Mouse (Mus musculus): ENCODE results near the gene Amotl2.

Amotl2 gene

DNA sequence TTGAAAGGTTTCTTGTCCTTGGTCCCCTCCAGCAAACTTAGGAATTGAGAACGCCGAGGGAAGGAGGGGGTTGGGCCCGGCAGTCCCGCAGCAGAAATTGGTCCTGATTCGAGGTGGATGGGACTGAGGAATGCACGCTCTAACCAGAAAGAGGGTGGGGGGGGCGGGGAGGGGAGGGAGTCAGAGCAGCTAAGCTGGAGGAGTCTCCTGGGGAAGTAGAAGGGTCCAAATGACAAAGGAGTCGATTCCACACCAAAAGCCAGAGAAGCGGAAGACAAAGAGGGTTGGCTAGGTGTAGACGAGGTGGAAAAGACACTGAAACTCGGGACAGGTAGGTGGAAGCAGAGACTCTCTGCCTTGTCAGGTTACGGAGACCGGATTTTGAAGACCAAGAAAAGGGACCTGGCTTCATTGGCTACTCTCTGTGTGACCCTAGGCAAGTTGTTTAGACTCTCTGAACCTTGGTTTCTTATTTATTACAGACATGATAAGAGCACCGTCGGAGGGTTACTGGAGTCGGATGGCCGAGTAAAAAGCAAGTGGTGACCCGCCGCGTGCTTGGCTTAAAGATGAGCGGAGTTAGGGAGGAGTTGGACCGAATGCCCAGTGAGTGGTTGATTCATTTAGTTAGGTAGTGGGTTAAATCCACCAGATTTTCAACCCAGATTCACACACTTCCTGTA is at the start of gene Amotl2:
Gene Amotl2, plus strand, starts transcription at position 192 of the 683 bp plus-strand sequence.
- DNase-seq (ENCODE audit: low spot score in 2 of 2): no peak

DNA sequence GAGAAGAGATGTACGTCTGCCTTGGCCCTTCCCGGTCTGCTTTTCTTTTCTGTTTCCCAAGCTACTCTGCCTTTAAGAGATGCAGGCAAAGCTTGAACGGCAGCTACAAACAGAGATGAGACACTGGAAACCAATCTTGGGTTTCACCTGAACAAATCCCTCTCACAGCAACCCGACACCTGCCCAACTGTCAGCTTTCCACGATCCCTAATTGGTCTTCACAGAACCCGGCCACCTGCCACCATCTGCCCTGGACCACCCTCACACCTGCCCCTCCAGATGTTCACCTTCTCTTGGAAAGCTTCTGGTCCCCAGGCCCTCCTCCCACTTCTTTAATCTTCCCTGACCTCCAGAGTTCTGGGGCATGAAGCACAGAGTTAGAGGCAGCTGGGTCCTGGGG is 48.4 kb upstream of the Amotl2 start:
- no peak for DNase-seq (ENCODE audit: low spot score in 2 of 2)

DNA sequence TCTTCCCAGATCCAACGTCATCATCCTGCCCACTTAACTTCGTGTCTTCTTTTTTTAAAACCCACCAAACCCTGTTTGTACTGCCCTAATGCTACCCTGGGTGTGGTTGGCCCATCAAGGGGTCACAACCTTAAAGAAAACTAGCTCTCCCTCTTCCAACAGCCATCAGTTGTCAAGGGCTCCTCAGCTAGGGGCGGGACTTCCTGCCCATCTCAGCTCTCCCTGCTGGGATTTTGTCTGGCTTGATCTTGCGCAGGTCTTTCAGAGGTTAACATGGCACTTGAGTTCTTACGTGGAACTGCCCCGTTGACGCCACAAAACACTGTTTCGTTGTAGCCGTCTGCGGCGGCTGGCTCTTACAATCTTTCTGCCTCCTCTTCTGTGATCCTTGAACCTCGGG is 47.6 kb upstream of the Amotl2 start:
- no peak for DNase-seq (ENCODE audit: low spot score in 2 of 2)

DNA sequence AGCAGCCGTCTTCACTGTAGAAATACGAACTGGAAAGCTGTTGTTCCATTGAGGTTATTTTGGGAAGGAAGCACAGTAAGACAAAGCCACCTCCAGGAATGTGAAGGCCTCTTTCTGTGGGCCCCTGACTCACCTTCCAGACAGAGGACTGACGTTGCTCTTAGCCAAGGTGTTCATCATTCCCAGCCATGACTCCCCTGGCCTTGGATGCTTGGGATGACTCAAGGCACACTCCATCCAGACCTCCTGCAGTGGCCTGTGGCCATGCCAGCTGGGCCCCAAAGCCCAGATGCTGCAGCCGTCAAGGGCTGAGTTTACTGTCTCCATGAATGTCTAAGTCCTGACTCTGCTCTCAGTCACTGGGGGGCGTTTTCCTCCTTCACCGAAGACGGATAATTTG is 43.1 kb upstream of the Amotl2 start:
- no peak for DNase-seq (ENCODE audit: low spot score in 2 of 2)

DNA sequence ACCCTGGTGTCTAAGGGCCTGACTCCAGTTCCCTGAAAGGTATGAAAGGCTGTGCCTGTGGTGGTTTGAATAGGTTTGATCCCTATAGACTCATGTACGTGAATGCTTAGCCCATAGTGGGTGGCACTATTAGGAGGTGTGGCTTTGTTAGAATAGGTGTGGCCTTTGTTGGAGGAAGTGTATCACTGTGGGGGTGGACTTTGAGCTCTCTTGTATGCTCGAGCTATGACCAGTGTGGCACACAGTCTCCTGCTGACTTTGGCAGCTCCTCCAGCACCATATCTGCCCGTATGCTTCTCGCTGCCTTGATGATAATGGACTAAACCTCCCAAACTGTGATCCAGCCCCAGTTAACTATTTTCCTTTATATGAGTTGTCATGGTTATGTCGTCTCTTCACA is 40.5 kb upstream of the Amotl2 start:
- no peak for DNase-seq (ENCODE audit: low spot score in 2 of 2)

DNA sequence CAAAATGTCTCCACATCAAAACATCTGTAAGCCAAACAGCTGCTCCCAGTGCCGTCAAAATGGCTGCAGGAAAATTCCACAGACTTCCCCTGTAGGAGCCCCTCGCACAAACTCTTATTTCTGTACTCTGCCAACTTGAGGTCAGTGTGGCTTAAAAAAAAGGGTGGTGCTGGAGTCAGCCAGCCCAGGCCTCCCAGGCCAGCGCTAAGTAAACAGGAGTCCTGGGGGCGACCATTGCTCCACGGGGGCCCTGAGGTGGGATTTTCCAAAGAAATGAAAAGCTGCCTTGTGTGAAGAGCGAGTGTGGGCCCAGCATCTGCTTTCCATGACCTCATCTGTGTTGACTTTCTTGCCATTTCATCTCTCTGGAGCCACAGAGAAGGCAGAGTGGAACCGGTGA is 35.0 kb upstream of the Amotl2 start:
- no peak for DNase-seq (ENCODE audit: low spot score in 2 of 2)

DNA sequence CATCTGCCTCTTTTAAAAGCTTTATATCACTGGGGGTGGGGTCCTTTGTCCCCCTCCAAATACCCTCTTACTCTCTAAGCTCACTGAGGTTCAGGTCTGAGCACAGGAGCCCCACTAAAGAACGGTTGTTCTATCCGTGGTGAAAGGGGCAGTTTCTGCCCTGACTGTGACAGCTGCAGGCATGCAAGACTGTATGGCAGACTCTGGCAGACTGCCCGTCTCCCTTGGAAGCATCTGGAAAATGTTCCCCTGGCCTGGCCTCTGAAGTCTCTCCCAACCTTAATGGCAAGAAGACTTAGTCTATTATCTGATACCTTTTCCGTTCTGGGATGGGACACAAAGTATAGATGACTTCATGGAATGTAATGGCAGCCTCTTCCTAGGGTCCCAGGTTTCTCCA is 28.5 kb upstream of the Amotl2 start:
- DNase-seq (ENCODE audit: low spot score in 2 of 2): no peak

DNA sequence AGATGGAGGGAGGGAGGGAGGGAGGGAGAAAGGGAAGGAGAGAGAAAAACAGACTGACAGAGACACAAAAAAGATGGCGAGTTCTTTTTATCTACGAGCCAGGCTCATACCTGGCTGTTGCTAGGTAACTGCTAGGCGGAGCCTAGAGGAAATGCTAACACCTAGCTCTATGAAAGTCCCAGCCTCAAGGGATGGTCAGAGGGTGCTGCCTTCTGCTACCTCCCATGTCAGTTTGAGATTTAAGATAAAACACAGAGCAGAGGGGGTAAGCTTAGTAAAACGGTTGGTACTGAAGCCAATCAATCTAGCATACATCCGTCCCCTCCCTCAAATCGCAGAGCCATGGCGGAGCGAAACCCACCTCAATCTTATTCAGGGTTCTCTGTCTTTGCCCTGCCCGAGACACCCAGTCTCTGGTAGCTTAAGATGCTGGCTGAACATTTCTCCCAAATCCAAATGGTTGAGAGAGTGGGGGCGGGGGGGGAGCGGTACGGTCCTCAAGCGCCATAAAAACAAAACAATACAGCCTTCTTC is 27.0 kb upstream of the Amotl2 start:
- no peak for DNase-seq (ENCODE audit: low spot score in 2 of 2)

DNA sequence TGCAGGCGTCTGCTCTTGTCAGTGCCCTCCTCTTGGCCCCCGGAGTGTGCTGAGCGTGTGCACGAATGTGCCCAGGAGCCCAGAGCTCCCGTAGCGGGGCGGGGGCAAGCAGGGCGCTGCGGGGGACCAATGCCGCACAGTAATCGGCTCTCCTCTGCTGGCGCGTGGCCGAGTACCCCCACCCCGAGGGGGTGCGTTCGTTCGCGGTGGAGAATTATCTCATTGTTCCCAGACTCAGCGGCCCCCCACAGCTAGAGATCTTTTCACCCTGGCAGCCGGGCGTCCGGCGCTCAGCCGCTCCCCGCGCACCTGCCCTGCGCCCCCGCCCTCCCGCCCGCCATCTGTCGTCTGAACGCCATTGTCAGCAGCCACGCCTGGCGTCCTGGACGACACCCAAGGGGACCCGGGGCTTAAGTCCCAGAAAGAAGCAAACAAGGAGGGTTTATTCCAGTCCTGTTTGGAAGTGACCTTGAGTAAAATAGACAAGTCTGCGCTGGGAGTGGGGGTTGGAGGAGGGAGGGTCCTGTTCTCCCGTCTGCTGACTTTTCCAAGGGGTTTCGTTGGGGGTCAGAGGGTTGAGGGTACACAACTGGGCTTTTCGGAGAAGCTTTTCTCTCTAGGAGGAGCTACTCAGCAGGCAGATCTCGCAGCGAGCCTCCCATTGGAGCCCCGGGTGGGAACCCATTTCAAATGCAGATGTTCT is 26.4 kb upstream of the Amotl2 start:
- DNase-seq (ENCODE audit: low spot score in 2 of 2): peak in 1 of 2 experiments; percentile 14

DNA sequence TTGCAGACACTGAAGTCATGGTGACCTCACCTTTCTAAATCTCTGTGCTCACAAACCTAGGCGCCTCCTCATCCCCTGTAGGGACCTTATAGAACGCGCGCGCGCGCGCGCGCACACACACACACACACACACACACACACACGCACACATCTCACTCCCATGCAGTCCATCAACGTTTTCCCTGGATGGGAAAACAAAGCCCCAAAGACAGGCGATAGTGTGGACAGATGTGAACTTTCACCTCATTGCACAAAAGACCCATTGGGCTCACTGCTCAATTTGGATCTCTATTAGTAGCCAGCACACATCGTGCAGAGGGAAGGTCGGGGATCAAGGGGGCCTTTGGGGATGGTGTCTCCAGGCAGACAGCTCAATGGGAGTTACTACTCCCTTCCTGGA is 25.6 kb upstream of the Amotl2 start:
- no peak for DNase-seq (ENCODE audit: low spot score in 2 of 2)

DNA sequence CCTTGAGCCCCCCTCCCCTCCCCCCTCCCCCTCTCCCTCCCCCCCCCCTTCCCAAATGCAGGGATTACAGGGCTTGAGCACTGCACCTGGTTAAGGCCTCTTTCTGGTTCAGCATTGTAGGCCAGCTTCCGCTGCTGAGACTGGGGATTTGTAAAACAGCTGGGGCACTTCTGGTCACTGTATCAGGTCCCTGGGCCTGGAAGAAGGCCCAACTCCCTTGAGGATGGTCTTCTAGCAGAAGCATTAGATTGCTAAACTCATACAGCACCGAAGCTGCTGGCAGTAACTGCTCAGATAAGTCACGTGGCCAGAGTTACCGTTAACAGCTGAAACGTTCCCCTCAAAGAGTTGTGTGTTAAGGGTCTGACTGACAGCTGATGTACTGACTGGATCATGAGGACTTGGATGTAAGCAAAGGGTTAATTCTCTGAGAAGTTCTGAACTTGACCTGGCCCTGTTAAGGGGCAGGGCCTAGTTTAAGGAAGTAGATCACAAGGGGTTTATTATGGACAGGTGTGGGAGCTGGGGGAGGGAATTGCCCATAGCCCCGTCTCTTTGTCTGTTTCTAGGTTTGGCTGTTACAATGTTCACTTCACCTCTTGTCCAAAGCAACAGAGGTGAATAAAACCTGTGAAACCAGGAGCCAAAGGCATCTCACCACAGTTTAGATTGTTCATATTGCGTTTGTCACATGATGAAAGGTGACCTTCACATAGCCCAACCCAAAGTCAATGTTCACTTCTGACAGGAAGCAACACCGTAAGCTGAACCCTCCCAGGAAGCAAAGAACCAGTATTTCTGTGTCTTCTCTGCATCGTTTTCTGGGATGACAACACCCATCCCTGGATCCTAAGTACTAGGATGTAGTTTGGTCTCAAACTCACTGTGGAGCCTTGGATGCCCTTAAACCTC is 23.7 kb upstream of the Amotl2 start:
- peak; percentile 66 to 78 for DNase-seq (ENCODE audit: low spot score in 2 of 2)

DNA sequence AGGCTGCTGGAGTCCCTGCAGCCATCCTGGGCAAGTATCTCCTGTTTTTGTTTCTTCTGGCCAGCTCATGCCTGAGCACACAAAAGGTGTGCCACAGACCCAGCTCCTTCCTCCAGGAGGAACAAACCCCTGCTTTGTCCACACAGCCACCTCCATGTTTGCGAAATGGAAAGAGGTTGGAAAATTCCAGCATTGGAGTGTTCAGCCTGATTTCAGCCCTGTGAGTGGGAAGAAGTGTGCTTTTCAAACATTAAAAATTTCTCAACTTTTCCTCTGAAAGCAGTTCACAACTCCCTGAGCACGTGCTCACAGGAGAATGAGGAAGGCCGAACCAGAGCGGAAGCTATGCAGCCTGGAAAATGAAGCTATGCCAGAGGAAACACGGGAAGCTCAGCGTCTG is 15.4 kb upstream of the Amotl2 start:
- no peak for DNase-seq (ENCODE audit: low spot score in 2 of 2)

DNA sequence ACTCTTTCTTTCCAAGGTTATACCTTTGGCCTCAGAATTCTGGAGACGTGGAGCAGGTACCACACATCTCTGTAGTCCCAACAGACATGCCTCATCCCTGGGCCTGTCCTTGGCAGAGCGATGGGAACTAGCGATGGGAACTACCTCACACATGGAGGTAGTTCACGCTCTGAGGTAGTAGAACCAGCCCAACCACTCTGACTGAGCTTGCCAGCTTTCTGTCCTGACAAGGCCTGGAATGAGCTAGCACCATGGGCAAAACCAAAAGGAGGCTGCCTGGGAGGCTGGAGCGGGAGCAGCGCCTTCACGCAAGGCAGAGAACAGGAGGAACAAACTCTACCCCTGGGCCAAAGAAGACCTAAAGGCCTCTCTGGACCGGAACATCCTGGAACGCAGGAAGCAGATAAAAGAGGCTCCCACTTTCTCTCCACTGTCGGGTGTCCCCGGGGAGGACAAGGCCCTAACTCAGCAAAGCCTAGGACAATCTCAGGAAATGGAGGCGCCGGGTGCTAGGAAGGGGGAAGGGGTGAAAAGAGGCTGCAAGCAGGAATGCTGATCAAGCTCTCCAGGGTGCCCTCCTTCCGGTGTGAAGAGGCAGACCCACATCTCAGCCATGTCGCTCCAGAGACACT is 6.9 kb upstream of the Amotl2 start:
- peak; percentile 60 to 70 for DNase-seq (ENCODE audit: low spot score in 2 of 2)

DNA sequence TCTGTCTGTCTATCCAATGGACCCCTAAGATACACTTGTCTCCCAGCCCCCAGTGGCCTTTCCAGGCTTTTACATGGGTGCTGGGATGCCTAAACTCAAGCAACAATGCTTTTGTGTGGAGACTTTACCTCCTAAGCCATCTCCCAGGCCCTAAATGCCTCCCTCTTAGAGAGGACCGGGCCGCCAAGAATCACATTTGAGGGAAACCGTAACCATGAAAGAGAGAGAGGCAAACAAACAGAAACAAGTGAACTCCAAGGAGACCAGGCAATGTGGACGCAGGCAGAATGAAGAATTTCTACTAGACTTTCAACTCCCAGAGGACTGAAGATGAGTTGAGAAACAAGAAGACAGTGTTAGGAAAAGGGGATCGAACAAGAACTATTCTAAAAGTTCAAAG is 6.0 kb upstream of the Amotl2 start:
- DNase-seq (ENCODE audit: low spot score in 2 of 2): no peak

DNA sequence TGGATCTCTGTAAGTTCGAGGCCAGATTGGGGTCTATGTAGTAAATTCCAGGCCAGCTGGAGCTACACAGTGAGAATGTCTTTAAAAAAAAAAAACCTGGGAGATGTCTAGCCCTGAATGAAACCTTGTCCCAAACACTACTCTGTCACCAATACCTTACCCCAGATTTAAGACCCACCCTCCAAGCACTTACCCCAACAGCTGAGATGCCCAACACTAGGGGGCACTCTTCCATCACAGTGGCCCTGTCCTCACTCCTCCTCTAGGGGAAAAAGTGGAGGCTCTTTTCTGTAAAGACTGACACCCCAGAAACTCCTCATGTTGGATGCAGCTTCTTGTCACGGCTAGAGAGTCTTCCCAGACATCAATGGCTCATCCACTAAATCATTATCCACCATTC is 2.7 kb upstream of the Amotl2 start:
- no peak for DNase-seq (ENCODE audit: low spot score in 2 of 2)

DNA sequence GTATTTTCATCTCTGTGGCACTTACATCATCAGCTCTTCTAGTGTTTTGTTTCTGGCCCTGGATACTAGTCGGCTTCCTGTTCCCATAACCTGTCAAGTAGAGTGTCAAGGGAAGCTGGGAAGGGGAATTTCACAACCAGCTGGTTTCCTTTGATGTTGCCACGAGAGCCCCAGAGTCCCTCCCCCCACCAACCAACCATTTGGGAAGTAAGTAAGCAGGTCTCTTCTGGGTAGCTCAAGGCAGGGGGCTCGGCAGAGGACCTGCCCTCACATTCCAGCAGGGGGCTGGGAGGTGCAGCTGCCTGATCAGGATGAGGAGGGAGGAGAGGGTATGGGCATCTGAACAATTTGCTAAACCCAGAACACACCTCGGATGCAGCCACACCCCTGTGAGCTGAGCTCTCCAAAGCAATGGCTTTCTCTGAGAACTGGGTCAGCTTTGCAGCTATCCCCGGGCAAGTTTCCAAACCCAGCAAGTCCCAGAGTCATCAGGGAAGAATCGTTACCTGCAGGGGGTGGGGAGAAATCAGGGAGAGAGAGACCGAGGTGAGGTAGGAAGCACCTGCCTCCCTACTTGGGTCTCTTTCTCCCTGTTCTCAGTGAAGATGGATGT is 1.5 kb upstream of the Amotl2 start:
- peak in 1 of 2 experiments; percentile 58 for DNase-seq (ENCODE audit: low spot score in 2 of 2)

DNA sequence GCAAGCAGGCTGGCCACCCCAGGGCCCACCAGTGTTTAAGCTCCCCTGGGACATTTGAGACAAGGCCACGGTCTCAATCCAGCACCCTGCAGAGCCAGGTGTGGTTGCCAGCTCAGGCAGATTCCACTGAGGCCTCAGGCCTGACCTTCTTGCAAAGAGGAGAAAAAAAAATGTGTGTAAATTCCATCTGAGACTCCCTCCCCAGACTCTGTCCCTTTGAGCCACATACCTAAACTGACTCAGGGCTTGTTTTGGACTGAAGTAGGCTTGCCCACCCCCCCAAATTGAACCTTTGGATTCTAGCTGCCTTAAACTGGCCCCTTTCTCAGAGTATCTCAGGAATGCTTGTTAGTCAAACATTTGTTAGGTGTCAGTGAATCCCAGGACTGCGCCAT is 969 bp upstream of the Amotl2 start:
- no peak for DNase-seq (ENCODE audit: low spot score in 2 of 2)

DNA sequence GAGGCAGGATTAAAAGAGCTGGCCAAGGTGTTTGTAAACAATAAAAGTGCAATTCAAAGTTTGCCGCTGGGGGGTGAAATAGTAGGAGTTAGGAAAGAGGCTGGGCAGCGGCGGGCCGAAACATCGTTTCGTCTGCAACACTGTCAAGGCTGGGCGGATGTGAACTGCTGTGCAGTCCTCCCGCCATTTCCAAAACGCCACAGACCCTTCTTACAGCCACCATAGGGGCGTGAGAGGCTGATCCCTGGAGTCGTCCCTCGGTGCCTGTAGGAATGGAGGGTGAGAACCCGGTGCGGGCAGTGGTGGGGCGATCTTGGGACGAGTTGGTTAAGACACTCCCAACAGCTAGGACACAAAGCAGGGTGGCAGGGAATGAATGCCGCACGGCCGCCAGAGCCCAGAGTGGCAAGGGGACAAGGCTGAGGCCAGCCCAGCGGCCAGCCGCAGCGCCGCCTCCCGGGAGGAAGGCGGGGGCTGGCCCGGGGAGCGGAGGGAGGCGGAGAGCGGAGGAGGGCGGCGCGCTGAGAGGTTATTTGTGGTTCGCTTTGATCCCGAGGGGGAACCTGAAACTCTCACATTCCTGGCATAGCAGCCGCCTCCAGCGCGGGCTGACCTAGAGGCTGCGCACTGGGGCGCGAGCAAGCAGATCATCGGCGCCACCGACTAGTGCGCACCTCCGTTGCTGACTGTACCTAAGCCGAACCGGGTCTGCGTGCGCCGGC is 853 bp downstream of the Amotl2 start:
- DNase-seq (ENCODE audit: low spot score in 2 of 2): peak; percentile 95 to 96

DNA sequence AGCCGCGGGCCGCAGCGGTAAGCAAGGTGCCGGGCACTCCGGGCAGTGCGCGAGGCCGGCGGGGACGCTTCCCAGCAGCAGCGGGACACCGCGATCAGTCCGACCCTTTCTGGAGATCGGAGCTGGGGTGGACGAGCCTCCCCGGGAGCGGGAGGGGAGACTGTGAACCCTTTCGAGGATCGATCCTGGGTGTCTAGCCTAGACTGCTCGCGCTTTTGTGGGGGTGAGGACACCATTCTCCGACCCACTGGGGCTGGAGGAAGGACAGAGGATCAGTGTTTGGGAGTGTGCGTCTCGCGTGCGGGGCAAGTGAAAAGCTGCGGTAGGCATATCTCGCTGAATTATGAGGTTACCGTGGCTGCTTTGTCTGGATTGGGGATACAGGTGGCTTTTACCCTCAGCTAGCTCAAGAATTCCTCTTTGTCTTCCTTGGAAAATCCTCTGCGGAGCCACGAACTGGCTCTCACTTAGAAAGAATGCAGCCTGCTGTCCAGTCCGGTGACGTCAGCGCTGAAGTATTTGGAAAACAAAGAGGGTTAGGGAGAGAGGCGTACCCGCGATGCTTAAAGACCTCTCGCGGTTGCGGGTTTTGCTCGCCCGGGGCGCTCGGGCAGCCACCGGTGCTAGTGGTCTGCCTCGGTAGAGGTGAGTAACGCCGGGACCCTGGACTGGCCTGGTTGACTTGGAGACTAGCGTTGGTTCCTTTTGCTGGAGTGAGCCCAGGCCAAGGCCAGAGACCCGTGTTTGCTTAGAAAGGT is 1.6 kb downstream of the Amotl2 start:
- peak; percentile 89 to 92 for DNase-seq (ENCODE audit: low spot score in 2 of 2)

DNA sequence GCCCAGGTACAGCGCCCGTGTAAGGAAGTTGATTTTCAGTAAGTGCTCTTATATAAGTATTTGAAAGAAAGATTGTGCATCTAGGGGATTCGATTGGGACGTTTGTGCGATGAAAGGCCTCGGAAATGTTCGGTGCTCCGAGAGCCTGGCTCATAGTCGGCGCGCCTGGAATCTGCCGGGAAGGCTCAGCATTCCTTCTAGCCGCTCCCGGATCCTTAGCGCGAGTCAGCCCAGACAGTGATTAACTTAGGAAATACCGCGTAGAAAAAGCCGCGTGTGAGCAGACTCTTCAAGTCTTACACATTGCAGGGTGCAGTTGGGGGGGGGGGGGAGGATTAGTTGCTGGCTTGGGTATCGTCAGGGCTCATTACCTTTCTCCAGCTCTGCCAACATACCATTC is 2.2 kb downstream of the Amotl2 start:
- no peak for DNase-seq (ENCODE audit: low spot score in 2 of 2)
